Mouse (Mus musculus) CH12.LX (cell line): ENCODE results near the gene Tle6. TPM values are rescaled to one million over a fixed set of nuclear protein-coding genes. Genes with fewer than 3 reads are reported as not detected.

Experiments
- DNase-seq: peaks from one replicate; pipeline ENCODE4 v3.0.0-alpha.2; 2013; ENCODE audit errors: extremely low read depth
- H3K27ac ChIP-seq: 2 replicates; pipeline ENCODE4 v1.5.1; 2012; ENCODE audit warnings: low read depth, mild to moderate bottlenecking, control low read depth, moderate library complexity; ENCODE audit not compliant: insufficient read depth
- H3K27me3 ChIP-seq: replicated peaks from 2 replicates; pipeline ENCODE3; 2012; ENCODE audit warnings: inconsistent platforms
- H3K36me3 ChIP-seq, 2 experiments: replicated peaks in 1 of 2; 2 replicates each; pipeline versions ENCODE3 to v1.6.1; 2012; ENCODE audit warnings: inconsistent platforms in 1 of 2, low read length in 1 of 2, mild to moderate bottlenecking in 1 of 2, mixed read lengths in 1 of 2, moderate library complexity in 1 of 2; ENCODE audit not compliant: control insufficient read depth in 1 of 2, insufficient read depth in 1 of 2
- H3K4me1 ChIP-seq, 2 experiments: 2 replicates each; pipeline ENCODE4 v1.6.1; 2012; ENCODE audit warnings: inconsistent platforms in 1 of 2, moderate library complexity in 1 of 2; ENCODE audit not compliant: insufficient read depth in 2 of 2, control insufficient read depth in 1 of 2
- H3K4me2 ChIP-seq: 2 replicates; pipeline ENCODE4 v1.6.1; 2012; ENCODE audit warnings: low read depth, mild to moderate bottlenecking, control low read depth; ENCODE audit not compliant: poor library complexity, insufficient read depth, severe bottlenecking
- H3K4me3 ChIP-seq, 3 experiments: fragments of 150-350 bp in 1 of 3; sonication (generic) in 1 of 3; replicated peaks in 1 of 3; 2 replicates each; pipeline versions ENCODE3 to v1.5.1; 2011 to 2012; ENCODE audit warnings: low read depth in 2 of 3, low read length in 2 of 3, mild to moderate bottlenecking in 2 of 3, moderate library complexity in 2 of 3, control low read depth in 1 of 3, improper control_type of control experiment in 1 of 3, inconsistent platforms in 1 of 3, mixed read lengths in 1 of 3; ENCODE audit not compliant: poor library complexity in 1 of 3
- H3K79me2 ChIP-seq: replicated peaks from 2 replicates; pipeline ENCODE4 v1.6.1; 2012; ENCODE audit warnings: mild to moderate bottlenecking, moderate library complexity; ENCODE audit not compliant: control insufficient read depth, poor library complexity, insufficient read depth, severe bottlenecking; ENCODE audit errors: extremely low read depth
- H3K9ac ChIP-seq: 2 replicates; pipeline ENCODE4 v1.6.1; 2012; ENCODE audit warnings: low read depth, mild to moderate bottlenecking, control low read depth, moderate library complexity; ENCODE audit not compliant: insufficient read depth
- H3K9me3 ChIP-seq: replicated peaks from 2 replicates; pipeline ENCODE3; 2012; ENCODE audit warnings: low read length, inconsistent platforms, mixed read lengths
- BHLHE40 ChIP-seq: IDR thresholded peaks from 2 replicates; pipeline ENCODE4 v1.6.1; 2011; ENCODE audit warnings: mild to moderate bottlenecking, low read depth, low read length, improper control_type of control experiment
- CHD2 ChIP-seq: IDR thresholded peaks from 2 replicates; pipeline ENCODE4 v1.6.1; 2011; ENCODE audit warnings: low read length, improper control_type of control experiment
- ELF1 ChIP-seq: IDR thresholded peaks from 2 replicates; pipeline ENCODE4 v1.6.1; 2014; ENCODE audit warnings: low read depth, mild to moderate bottlenecking, inconsistent platforms, low read length, improper control_type of control experiment
- ETS1 ChIP-seq: conservative IDR thresholded peaks from 2 replicates; pipeline ENCODE4 v1.6.1; 2012; ENCODE audit warnings: low read depth, mild to moderate bottlenecking, inconsistent platforms, low read length, improper control_type of control experiment, moderate library complexity
- HCFC1 ChIP-seq: IDR thresholded peaks from 2 replicates; pipeline ENCODE4 v1.6.1; 2012; ENCODE audit warnings: low read depth, mild to moderate bottlenecking, inconsistent platforms, low read length, improper control_type of control experiment
- IRF4 ChIP-seq: IDR thresholded peaks from 2 replicates; pipeline ENCODE4 v1.6.1; 2014; ENCODE audit warnings: low read depth, mild to moderate bottlenecking, inconsistent platforms, low read length, improper control_type of control experiment
- JUN ChIP-seq: IDR thresholded peaks from 2 replicates; pipeline ENCODE4 v1.6.1; 2011; ENCODE audit warnings: low read depth, mild to moderate bottlenecking, low read length, improper control_type of control experiment, moderate library complexity; ENCODE audit not compliant: insufficient read depth
- KAT2A ChIP-seq: IDR thresholded peaks from 2 replicates; pipeline ENCODE4 v1.6.1; 2012; ENCODE audit warnings: low read length, improper control_type of control experiment, inconsistent platforms; ENCODE audit not compliant: insufficient replicate concordance
- MAFK ChIP-seq: IDR thresholded peaks from 2 replicates; pipeline ENCODE4 v1.6.1; 2011; ENCODE audit warnings: low read length, improper control_type of control experiment; ENCODE audit not compliant: insufficient replicate concordance
- MAZ ChIP-seq: IDR thresholded peaks from 2 replicates; pipeline ENCODE4 v1.6.1; 2012; ENCODE audit warnings: low read depth, mild to moderate bottlenecking, inconsistent platforms, low read length, improper control_type of control experiment, moderate library complexity
- MEF2A ChIP-seq: IDR thresholded peaks from 2 replicates; pipeline ENCODE4 v1.6.1; 2014; ENCODE audit warnings: low read depth, mild to moderate bottlenecking, inconsistent platforms, low read length, improper control_type of control experiment, borderline replicate concordance
- MXI1 ChIP-seq: IDR thresholded peaks from 2 replicates; pipeline ENCODE4 v1.6.1; 2011; ENCODE audit warnings: mild to moderate bottlenecking, low read depth, low read length, improper control_type of control experiment
- MYC ChIP-seq: IDR thresholded peaks from 2 replicates; pipeline ENCODE4 v1.6.1; 2011; ENCODE audit warnings: low read depth, mild to moderate bottlenecking, improper control_type of control experiment, low read length
- POLR2A ChIP-seq: IDR thresholded peaks from 2 replicates; pipeline ENCODE4 v1.6.1; 2011; ENCODE audit warnings: low read depth, mild to moderate bottlenecking, improper control_type of control experiment, low read length
- RCOR1 ChIP-seq: conservative IDR thresholded peaks from 2 replicates; pipeline ENCODE4 v1.6.1; 2012; ENCODE audit warnings: low read depth, mild to moderate bottlenecking, inconsistent platforms, low read length, improper control_type of control experiment
- SIN3A ChIP-seq: IDR thresholded peaks from 2 replicates; pipeline ENCODE4 v1.6.1; 2012; ENCODE audit warnings: low read length, improper control_type of control experiment, inconsistent platforms
- SMC3 ChIP-seq: IDR thresholded peaks from 2 replicates; pipeline ENCODE4 v1.6.1; 2011; ENCODE audit warnings: low read depth, low read length, improper control_type of control experiment
- TCF12 ChIP-seq: IDR thresholded peaks from 2 replicates; pipeline ENCODE4 v1.6.1; 2014; ENCODE audit warnings: low read depth, mild to moderate bottlenecking, inconsistent platforms, low read length, improper control_type of control experiment
- ZKSCAN1 ChIP-seq: IDR thresholded peaks from 2 replicates; pipeline ENCODE4 v1.6.1; 2012; ENCODE audit warnings: low read depth, inconsistent platforms, low read length, improper control_type of control experiment, borderline replicate concordance
- dilution Hi-C: fragments of 300-500 bp; cut with MboI; formaldehyde crosslinking; loops from 2 replicates; pipeline ENCODE4 v1.14.3; 2020; ENCODE audit warnings: low sequenced_read_pairs; ENCODE audit not compliant: extremely low pct_unique_long_range_greater_than_20kb, extremely low pct_ligation_motif_present
- in situ Hi-C: fragments of 300-500 bp; cut with MboI; formaldehyde crosslinking; loops from 3 replicates; pipeline ENCODE4 v1.14.3; 2019; ENCODE audit warnings: low sequenced_read_pairs, low pct_ligation_motif_present, low pct_unique_long_range_greater_than_20kb, mixed read lengths
- polyA plus RNA-seq: library from polyadenylated mRNA; unstranded; fragments of >175 nt; gene quantifications from 2 replicates; pipeline ENCODE4 v1.2.1, GENCODE M21; 2012; ENCODE audit warnings: low read depth; ENCODE audit not compliant: insufficient read length
- total RNA-seq, 2 experiments: library from RNA; depleted of rRNA; stranded (reverse); fragments of 300-350 nt in 1 of 2; fragments of >200 nt in 1 of 2; gene quantifications; 2 replicates each; pipeline ENCODE4 v1.2.3; 2012 to 2014

Tle6 gene
- total and polyA plus RNA-seq, 3 experiments, result 0.39 to 1.3 (median 1.2) TPM

DNA sequence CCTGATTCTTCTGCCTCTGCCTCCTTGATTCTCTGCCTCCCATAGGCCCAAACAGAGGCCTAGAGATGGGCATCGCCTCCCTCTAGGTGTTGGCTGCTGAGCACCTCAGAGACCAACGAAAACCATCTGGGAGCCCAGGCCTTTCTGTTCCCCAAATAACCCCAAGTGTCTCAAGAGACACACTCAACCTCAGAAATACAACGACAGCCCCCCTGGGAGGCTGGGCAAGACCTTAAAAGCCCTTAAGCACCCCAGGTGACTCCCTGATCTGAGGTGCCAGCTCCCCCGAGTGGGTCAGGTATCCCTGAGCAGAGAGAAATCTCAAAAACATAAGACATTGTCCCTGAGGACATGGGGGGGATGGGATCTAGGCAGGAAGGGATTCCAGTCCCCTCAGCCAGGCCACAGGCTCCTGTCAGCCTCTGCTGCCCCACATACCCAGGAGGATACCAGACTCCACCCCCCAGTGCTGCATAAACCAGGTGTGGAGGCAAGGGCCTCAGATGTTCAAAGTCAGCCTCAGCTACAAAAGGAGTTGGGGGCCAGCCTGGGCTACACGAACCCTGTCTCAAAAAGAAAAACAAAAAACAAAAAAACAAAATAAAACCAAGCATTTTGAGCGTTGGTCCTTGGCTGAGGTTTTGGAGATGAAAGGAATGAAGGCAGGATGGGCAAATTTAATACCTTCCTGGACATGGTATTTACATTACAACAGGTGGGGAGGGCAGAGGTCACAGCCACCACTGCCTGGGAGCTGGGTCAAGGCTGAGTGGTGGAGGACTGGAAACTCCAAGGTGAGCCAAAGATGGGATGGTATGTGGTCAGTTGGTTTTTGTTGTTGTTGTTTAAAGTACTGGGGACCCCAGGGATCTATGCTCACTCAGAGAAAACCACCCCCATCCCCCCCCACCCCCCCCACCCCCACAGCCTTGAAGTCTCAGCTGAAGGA, 46.8 kb downstream of the Tle6 start:
- no peaks in the 10 kb centered on the region for H3K36me3 ChIP-seq
- H3K9me3 ChIP-seq, result peaks cover 5% of the 10 kb centered on the region
- TF ChIP-seq JUN, result no peak
- peak; percentile 72 for TF ChIP-seq TCF12
- 0 out of 2 replicates have a peak, but pooled peaks have one; percentile 62 for TF ChIP-seq KAT2A
- no peak for TF ChIP-seq SMC3
- peak; percentile 56 for TF ChIP-seq ETS1
- TF ChIP-seq MEF2A, result peak; percentile 77
- peak; percentile 24; the same call in 1 of the 2 replicates for TF ChIP-seq BHLHE40
- TF ChIP-seq HCFC1, result no peak
- peak; percentile 67; the same call in 1 of the 2 replicates for TF ChIP-seq RCOR1
- TF ChIP-seq SIN3A, result no peak; the same call in 1 of the 2 replicates
- no peak for TF ChIP-seq ELF1
- no peak for TF ChIP-seq POLR2A
- no peak for TF ChIP-seq MXI1
- peak; percentile 60 for TF ChIP-seq CHD2
- no peak for TF ChIP-seq ZKSCAN1
- TF ChIP-seq MYC, result no peak
- TF ChIP-seq MAZ, result 0 out of 2 replicates have a peak, but pooled peaks have one; percentile 52
- peak; percentile 37; the same call in 1 of the 2 replicates for TF ChIP-seq IRF4
- peak; percentile 82 for TF ChIP-seq MAFK
- H3K27ac ChIP-seq, result peak overlapping the region; percentile 36; the same call in 1 of the 2 replicates
- H3K4me2 ChIP-seq, result no peak overlapping the region
- no peaks in the 10 kb centered on the region for H3K79me2 ChIP-seq
- peak; percentile 79 for DNase-seq
- in situ Hi-C loops (no loop called here), dilution Hi-C loops (no loop called here)
- no peak overlapping the region for H3K9ac ChIP-seq
- H3K27me3 ChIP-seq, result peaks cover 20% of the 10 kb centered on the region
- no peak overlapping the region for H3K4me3 ChIP-seq
- peaks cover 8 to 50% of the 10 kb centered on the region in 2 experiments for H3K4me1 ChIP-seq
